Mouse (Mus musculus) skeletal muscle tissue, adult 2 months (tissue): Measurements from ENCODE around the gene Plppr3.
"Not testable (repeated sequence)": the region's sequence is repeated elsewhere in the genome, so short reads cannot be mapped to it uniquely, and the experiment has no call there.

Source experiments
- DNase-seq: peaks from one replicate; pipeline ENCODE4 v3.0.0-alpha.2; 2012; ENCODE audit warnings: low read depth, low spot score

Gene Plppr3

DNA sequence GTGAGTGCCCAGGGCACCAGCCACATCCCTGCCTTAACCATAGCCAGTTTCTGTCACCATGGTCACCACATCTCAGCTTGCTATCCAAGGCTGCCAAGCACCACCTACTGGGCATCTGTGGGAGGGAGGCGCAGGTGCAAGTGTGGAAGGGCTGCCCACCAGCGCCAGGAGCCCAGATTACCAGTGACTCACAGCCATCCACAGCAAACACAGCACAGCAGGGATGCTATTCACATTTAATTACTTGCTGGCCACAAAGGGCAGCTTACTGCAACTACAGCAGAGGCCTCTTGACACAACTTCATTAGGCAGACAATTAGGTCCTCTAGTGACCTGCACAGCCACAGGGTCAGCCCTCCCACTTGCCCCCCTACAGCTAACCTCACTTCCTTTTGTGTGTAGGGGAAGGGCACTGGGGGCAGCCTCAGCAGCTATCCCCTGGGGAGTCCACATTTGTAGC lies 26.5 kb upstream of the Plppr3 start:
- DNase-seq: no peak

DNA sequence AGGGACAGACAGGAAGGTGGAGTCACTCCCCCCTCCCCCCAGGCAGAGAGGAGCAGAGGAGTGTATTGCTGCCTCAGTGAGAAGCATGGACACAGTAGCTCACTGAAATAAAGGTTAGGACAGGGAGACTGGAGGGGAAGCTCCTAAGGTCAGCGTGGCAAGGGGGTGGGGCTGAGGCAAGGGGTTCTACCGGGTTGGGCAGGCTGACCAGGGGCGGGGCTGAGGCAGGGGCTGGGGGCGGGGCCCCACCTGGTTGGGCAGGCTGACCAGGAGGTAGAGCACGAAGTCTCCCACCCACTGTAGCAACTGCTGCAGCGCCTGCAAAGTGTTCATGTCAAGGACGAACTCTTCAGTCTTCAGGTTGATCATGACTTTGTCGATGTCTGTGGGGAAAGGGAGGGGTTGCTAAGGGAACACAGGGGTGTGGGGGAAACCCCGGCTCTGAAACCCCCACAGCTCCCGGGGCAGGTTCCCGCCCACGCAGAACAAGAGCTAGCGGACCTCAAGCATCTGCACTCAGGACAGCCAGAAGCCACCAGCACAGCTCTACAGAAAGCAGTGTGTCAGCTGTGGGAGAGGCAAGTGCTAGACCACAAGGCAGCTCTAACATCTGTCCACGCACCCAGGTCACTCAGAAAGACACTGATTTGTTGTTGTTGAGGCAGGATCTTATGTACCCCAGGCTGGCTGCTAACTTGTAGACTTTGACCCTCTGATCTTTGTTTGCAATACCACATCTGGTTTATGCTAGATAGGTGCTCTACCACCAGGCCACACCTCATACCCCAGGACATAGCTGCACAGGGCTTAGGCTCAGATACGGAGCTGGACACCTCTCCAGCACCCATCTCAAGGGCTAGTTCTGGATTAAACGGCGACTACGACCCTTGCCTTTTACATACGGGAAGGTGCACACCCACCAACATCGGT lies 23.1 kb upstream of the Plppr3 start:
- no peak for DNase-seq

DNA sequence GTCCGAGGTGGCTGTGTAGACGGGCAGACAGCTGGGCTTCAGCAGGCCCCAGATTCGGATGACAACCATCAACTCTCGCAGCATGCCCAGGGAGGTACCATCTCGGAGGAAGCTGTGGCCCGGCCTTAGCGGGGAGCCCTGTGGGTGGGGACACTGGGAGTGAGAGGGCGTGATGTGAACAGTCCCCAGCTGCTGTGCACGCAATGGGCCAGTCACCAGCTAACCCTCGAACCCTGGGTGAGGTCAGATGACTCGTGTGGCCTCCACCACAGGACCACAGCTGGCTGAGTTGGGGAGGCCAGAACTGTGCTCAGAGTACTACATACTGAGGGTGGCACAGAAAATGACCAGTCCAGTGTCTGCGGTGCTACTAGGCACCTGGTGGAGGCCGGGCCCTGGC lies 22.4 kb upstream of the Plppr3 start:
- DNase-seq: no peak

DNA sequence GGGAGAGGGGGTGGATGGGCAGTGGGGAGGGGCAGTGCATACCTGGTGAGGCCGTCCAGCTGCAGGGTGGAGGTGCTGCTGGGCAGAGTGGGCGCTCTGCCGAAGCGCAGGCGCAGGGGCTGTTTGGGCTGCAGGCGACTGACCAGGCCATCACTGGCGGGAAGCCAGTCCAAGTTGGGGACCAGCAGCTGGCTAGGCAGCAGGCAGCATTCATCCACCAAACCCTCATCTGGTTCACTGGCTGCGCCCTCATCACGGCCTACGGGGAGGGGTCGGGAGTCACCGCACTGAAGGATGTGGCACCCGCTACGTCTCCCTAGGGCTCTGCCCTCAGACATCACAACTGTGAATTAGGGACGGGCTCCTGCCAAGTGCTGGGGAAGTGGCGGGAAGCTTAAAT lies 21.9 kb upstream of the Plppr3 start:
- DNase-seq: no peak

DNA sequence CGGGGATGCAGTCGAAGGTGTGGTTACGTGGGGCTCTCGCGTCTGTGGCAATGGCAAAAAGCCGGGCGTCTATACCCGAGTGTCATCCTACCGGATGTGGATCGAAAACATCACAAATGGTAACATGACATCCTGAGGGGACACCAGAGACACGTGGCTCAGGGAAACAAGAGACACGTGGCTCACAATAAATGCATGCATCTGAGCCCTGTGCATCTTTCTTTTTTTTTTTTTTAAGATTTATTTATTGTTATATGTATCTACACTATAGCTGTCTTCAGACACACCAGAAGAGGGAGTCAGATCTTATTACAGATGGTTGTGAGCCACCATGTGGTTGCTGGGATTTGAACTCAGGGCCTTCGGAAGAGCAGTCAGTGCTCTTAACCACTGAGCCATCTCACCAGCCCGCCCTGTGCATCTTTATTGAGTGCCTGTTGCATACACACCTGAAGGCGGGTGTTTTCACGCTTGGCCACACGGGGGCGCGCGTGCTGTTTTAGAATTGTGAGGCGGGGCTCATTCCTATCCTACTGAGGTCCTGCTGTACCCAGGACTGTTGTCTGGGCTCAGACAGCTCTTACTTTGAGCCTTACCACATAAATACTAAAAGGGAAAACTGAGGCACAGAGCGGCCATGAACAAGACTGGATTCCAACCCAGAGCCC lies 18.2 kb upstream of the Plppr3 start:
- not testable (repeated sequence) for DNase-seq

DNA sequence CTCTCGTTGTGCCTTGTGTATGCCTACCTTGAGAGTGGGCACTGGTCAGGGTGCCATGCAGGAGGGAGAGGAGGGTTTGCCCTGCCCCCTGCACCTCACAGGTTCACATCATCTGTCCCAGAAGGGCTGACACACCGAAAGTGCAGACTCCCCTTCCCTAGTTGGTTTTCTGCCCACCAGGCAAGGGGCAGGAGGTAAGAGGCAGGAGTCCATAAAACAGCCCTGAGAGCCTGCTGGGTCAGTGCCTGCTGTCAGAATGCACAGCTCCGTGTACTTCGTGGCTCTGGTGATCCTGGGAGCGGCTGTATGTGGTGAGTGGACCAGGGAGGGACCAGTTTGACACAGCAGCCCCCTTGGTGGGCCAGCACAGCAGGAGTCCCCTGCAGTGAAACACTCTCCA lies 16.2 kb upstream of the Plppr3 start, which contains the start of gene Cfd:
Gene Cfd (plus strand): TSS at position 184 of the 400 bp plus-strand sequence.
- no peak for DNase-seq

DNA sequence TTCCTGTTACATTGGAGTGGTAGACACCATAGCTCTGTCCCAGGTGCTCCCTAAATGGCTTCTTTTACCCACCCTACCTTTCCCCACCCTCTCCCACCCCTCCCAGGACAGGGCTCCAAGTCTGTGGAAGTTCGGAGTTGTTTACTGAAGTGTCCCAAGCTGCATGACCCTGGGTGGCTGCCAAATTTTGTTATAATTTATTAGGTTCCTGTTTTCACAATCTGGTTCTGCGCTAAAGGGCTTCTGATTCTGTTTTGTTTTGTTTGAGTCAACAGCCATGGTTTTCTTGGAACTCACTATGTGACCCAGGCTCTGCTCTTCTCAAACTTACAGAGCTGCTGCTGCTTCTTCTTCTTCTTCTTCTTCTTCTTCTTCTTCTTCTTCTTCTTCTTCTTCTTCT lies 15.0 kb upstream of the Plppr3 start:
- no peak for DNase-seq

DNA sequence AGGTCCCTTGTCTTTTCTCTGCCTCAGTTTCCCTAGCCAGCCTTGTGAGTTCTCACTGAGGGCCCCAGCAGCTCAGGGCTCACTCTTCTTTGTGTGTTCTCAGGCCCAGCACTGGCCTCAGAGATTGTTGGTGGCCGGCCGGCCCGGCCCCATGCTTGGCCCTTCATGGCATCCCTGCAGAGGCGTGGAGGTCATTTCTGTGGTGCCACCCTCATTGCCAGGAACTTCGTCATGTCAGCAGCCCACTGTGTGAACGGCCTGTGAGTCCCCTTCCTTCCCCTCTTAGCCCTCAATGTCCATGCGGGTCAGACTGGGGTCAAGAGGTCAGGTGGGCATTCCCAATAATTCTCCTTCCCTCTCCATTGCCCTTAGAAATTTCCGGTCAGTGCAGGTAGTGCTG lies 12.2 kb upstream of the Plppr3 start:
- DNase-seq: no peak

DNA sequence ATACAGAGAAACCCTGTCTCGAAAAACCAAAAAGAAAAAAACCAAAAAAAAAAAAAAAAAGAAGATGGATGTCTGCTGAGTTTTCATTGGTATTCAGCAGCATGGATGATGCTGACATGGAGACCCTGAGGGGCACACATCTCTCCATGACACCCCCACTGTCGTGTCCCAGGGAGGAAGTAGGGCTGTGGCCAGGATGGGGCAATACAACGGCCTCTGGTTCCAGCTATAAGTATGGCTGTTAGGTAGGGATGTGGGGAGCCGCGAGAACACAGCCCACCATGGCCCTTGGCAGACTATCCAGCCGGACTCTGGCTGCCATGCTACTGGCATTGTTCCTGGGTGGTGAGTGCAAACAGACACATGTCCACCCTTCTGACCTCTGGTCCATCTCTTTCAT lies 11.6 kb upstream of the Plppr3 start, which contains the start of gene Elane:
Gene Elane (plus strand): TSS at position 194 of the 400 bp plus-strand sequence.
- no peak for DNase-seq

DNA sequence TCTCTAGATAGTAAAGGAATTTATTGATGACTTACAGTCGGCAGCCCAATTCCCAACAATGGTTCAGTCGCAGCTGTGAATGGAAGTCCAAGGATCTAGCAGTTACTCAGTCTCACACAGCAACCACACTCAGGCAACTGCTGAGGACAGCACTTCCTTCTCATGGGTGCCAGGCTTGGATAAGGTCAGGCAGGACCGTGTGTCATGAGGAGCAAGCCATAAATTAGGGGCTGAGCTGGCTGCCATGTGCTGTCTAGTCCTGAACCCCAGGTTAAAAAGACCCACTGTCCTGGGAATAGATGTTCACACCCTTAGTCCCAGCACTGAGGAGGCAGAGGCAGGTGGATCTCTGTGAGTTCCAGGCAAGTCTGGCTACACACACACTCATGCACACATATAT lies 10.5 kb upstream of the Plppr3 start:
- not testable (repeated sequence) for DNase-seq

DNA sequence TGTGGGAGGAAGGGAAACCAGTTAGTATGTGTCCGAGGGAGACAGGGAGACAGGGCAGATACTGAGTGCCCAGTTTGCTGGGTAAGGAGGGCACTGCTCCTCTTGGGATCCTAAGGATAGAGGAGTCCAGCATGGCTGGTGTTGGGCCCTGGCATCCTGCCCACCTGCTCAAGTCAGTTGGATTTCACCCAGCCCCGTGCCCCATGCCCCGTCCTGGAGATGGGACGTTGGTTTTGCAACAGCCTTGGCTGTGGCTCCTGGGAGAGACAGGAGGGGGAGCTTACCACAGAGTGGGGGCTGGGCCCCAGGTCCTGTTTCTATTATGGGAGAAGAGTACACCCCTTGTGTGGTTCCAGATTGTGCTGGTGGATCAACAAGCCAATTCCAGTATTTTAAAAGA lies 10.0 kb upstream of the Plppr3 start:
- DNase-seq: peak; percentile 44

DNA sequence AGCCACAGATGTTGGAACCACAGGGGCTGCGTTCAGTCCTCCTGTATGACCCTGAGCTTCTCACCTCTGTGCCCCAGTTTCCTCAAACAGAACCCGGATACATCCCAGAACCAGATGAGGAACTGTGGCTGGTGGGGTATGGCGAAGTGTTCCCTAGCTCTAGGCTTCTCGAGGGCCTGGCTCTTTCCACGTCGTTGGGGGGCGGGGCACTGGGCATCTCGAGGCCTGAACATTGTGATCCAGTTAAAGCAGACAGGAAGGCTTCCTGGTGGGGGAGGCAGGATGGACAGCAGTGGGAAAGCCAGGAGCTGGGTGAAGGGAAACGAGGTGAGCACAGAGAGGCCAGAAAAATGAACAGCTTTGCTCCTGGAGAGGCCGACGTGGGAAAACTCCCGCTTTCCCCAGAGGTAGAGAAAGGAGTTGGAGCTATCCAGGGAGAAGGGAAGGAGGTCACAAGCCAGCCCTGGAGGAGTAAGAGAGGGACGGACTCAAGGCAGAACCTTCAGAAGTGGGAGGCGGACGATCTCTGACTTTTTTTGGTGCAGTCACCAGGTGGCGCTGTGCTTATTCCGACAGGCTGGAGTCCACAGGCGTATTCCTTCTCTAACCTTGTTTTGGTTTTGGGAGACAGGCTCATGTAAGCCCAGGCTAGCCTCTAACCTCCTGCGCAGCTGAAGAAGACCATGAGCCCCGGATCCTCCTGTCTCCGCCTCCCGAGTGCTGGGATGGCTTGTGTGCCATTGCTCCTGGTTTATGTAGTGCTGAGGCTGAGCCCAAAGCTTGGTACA lies 9.1 kb upstream of the Plppr3 start:
- peak; percentile 60 for DNase-seq

DNA sequence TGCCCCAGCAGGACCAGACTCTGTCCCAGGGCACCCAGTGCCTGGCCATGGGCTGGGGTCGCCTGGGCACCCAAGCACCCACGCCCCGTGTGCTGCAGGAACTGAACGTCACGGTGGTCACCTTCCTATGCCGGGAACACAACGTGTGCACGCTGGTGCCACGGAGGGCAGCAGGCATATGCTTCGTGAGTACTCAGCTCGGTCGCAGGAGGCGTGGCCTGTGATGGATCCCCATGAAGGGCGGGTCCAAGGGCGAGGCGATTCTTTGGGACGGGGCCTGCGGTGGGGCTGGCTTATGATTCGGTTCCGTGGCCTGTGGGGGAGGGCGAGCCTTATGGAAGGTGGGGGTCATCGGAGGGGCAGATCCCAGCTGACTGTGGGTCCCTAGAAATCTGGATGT lies 7.5 kb upstream of the Plppr3 start:
- DNase-seq: no peak

DNA sequence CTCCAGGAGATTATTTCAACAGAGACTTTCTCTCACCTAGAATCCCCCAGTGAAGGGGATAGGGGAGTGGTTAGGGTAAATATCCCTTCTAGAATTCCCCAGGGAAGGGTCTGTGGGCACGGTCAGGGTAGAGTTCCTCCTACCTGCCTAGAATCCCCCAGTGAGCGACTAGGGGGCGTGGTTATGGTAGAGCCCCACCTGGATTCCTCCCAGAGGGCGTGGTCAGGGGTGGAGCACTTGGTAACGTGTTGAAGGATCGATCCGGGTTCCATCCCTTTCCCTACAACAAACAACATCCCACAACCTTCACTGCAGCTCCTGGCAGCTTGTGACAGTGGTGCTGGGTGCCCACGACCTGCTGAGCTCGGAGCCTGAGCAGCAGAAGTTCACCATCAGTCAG lies 6.3 kb upstream of the Plppr3 start:
- no peak for DNase-seq

DNA sequence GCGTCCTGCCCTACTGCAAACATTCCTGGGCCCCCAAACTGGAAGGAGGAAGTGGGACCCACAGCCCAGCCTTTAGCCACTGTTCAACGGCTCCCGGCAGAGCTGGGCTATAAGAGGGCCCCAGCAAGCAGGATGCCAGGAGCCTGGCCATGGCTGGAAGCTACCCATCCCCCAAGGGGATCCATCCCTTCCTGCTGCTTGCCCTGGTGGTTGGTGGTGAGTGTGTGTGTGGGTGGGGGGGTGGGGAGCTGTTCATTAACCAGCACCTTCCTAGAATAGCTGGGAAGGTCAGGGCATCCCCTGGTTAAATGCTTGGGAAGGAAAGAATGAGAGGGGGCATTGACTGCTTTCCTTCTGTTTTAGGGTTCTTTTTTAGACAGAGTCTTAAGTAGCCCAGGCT lies 5.1 kb upstream of the Plppr3 start:
- DNase-seq: no peak

DNA sequence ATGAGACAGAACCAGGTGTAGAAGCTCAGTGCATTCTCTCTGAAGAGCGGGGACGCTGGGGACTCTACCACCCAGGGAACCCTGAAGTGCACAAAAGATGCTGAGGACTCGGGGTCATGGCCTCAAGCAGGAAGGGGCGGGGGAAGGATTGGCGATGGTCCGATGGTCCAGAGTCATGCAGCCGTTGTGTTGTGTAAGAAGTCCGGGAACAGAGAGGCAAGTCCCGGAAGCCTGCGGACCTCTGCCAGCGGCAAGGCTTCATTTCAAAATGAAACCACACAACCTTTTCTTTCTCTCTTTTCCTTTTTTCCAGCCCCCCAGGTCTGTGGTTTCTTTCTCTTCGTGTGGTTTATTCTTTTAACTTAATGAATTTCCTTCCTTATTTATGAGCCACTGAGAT lies 3.3 kb upstream of the Plppr3 start:
- DNase-seq: peak; percentile 73

DNA sequence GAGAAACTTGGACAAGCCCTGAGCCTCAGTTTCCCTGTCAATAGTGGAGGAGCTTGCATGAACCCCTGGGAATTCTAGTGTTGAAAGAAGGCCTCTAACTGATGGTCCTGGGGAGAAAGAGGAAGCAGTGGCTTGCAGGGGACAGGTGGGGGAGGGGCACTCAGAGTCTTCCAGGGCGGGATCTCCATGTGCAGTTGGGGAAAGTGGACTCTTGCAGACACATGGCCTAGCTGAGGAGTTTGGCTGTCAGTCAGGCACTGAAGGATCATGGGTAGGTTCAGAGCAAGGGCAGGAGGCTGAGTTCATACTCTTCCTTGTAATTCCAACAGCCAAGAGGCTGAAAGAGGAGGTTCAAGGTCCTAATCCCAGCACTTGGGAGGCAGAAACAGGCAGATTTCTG lies 2.7 kb upstream of the Plppr3 start:
- no peak for DNase-seq

DNA sequence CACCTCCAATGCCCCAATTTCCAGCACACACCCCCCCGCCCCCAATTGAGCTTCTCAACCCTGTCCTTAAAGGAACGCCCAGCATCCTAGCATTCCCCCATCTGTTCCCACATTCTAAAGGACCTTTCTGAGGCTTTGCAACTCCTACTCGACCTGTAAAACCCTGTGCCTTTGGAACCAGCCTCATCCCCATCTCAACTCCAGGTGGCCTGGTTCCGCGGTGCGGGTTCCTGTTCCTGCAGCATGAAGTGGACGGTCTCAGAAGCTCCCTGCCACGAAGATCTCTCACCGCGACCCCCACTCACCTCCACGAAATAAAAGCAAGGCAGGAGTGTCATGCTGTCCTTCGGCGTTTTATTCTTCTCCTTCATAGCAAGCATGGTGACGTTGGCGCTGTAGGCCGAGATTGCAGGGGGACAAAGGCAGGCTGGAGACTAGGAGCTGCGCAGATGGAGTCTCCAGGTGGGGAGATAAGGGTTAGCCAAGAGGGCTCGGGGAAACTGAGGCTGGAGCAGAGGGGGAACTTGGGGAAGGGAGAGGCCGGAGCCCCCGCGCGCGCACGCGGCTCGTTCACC lies 632 bp downstream of the Plppr3 start:
- no peak for DNase-seq

DNA sequence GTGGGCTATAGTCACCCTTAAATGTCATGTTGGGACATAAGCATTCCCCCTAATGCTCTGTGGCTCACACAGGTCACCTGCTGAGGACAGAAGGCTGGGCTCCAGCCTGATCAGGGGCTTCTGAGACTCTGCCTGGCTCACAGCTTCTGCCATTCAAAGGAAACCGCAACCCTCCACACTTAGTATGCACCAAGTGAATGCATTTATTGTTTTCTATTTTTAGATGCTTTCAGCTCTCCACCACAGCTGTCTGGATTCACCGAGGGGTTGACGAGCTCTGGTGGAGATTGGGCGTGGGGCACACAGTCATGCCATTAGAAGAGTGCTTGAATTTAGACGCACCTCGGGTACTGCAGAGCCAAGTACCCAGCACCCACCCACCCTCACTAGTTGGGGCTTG lies 1.1 kb downstream of the Plppr3 start:
- no peak for DNase-seq

DNA sequence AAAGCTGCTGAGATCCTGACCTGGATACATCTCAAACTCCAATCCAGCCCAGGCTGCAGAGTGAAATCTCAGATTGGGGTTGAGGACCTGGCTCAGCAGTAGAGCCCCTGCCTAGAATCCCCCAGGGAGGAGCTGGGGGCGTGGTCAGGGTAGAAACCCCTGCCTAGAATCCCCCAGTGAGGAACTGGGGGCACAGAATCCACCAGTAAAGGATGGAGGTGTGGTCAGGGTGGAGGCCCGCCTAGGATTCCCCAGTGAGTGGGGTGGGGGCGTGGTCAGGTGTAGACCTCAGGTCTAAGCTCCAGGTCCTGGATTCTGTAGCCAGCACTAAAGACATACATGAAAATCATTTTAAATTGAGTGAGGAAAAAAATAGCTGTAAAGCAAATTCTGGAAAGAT lies 1.6 kb downstream of the Plppr3 start:
- no peak for DNase-seq

DNA sequence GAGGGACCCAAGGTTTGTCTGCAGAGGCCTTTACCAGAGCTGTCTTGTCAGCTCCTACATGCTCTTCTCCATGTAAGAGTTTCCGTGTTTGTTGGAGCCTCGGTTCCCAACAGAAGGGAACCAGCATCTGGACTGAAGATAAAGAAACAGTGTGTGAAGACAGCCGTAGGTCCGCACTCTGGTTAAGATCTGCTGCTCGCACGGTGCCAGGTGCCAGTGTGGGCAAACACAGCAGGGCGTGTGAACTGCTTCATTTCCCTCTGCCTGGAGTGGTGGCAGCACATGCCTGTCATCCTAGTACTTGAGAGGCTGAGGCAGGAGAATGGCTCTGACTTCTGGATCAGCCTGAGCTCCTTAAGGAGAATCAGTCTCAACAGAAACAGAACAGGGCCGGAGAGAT lies 2.6 kb downstream of the Plppr3 start:
- no peak for DNase-seq

DNA sequence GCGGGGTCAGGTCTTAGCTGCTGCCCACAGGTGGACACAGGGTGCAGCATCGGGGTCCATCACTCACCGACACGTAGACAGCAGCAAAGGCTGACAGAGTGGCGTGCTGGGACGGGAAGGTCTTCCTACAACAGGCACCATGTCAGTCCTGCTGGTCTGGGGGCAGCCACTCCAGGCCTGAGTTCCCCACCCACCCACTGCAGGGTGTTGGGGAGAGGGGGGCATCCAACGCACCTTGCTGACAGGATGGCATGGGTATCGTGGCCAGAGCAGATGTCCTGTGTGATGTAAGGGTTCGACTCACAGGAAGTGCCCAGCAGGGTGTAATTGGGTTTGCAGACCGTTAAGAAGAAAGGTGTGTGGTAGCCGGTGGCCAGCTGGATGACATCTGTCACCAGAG lies 7.8 kb downstream of the Plppr3 start:
- DNase-seq: no peak
